Mouse (Mus musculus): Measurements from ENCODE around the gene Vmn1r2.
"Not testable (repeated sequence)": the region's sequence is repeated elsewhere in the genome, so short reads cannot be mapped to it uniquely, and the experiment has no call there.

The Vmn1r2 gene

GRCm38 (mm10) chr4:3167020-3167419, at the start of gene Vmn1r2:
Gene Vmn1r2, plus strand, starts transcription at chr4:3167320.
- DNase-seq (ENCODE audit: extremely low spot score, low spot score): not testable (repeated sequence)

- DNase-seq (ENCODE audit: extremely low spot score, low spot score): not testable (repeated sequence)
Observed at GRCm38 (mm10) chr4:3147926-3148325, 19.2 kb upstream of the Vmn1r2 start.

DNA sequence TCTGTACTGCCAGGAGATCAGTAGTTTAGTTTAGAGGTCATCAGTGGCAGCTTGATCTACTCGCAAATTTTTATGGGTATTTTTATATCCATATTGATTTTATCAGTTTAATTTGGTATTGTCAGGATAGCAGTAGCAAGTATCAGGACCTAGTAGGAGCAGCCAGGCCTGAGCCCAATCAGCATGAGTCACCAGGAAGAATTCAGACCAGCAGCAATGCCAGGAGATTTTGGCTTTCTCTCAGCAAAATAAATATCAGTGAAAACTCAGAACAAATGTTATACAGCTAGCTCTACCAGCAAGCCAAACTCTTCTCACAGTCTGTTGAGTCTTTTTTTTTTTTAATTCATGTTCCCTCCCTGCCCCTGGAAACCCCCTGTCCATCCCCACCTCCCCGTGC, 13.8 kb upstream of the Vmn1r2 start:
- DNase-seq (ENCODE audit: extremely low spot score, low spot score): not testable (repeated sequence)

GRCm38 (mm10) chr4:3164429-3164828, 2.7 kb upstream of the Vmn1r2 start:
- DNase-seq (ENCODE audit: extremely low spot score, low spot score): not testable (repeated sequence)

- no peak for DNase-seq (ENCODE audit: extremely low spot score, low spot score)
Observed at GRCm38 (mm10) chr4:3165046-3165445, 2.1 kb upstream of the Vmn1r2 start.

GRCm38 (mm10) chr4:3174586-3174985, 7.5 kb downstream of the Vmn1r2 start:
- DNase-seq (ENCODE audit: extremely low spot score, low spot score): not testable (repeated sequence)

GRCm38 (mm10) chr4:3175756-3176155, 8.6 kb downstream of the Vmn1r2 start:
- not testable (repeated sequence) for DNase-seq (ENCODE audit: extremely low spot score, low spot score)

- not testable (repeated sequence) for DNase-seq (ENCODE audit: extremely low spot score, low spot score)
Observed at GRCm38 (mm10) chr4:3176195-3176594, 9.1 kb downstream of the Vmn1r2 start.

GRCm38 (mm10) chr4:3176746-3177490, 9.8 kb downstream of the Vmn1r2 start:
- not testable (repeated sequence) for DNase-seq (ENCODE audit: extremely low spot score, low spot score)

DNA sequence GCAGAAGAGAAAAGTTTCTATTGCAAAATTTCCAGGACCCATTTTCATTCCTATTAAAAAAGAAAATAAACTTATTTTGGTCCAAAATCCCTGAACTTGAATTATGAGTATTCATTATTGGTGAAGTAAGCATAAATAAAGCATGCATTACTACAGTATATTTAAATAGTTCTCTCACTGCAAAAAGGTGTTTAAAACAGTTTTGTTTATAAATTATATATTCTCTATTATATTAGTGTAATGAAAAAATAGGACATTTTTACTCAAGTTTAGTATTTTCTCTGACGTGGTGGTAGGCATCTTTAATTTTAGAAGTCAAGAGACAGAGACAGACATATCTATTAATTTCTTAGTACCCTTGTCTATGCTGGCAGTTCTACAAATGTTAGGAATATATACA, 18.1 kb downstream of the Vmn1r2 start, which contains the start of gene Vmn1r3:
Gene Vmn1r3, minus strand, starts transcription at position 101 of the 400 bp plus-strand sequence.
- DNase-seq (ENCODE audit: extremely low spot score, low spot score): not testable (repeated sequence)

DNA sequence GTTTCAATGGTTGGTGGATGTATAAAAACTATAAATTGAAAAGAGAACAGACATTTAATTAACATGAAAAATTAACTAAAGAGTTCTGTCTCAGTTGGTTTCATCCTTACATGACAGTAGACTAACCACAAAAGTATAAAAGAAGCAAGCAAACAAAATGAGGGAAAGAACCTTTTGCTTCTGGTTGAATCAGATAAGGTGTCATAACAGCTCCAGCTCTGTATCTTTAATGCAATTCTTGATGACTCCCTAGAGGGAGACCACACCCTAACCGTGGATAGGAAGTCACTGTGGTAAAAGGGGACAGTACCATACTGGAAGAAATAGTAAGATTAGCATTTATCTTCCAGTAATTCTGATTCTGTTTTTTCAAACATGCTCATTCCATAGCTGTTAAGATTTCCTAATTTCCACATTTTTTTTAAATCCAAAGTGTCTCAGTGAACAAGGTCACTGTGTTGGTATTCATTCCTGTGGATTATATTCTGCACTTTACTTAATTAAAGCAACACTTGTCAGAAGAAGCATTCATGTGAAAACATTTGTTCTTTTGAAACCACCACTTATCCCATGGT, 42.6 kb downstream of the Vmn1r2 start:
- not testable (repeated sequence) for DNase-seq (ENCODE audit: extremely low spot score, low spot score)

DNA sequence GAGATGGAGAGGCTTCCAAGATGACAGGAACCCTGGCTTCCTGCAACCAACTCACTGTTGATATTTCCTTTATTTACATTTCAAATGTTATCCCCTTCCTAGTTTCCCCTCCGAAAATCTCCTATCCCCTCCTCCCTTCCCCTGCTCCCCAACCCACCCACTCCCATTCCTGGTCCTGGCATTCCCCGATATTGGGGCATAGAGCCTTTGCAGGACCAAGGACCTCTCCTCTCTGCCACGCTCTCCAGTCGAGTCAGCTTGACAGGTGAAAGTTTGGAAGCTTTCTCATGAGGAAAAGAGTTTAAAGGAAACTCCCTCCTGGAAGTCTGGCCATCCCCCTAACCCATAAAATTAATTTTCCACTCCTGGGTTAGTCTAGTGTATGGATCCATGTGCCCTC, 46.2 kb downstream of the Vmn1r2 start:
- DNase-seq (ENCODE audit: extremely low spot score, low spot score): not testable (repeated sequence)

DNA sequence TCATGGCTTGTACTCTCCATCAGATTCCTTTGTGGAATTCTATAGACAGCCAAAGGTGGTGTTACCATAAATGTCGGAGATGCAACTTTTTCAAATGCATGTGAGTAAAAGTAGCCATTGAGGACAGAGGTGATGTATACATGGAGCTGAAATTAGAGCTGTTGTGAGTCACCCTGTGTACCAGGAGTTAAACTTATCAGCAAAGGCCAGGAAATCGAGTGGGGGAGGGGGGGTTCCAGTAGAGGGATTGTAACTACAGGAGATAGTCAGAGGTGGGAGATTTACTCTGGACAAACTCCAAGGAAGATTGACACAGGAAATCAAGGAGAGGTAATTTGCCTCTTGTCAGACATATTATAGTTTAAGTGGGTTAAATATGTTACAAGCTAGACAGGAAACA, 49.3 kb downstream of the Vmn1r2 start:
- DNase-seq (ENCODE audit: extremely low spot score, low spot score): not testable (repeated sequence)

Data from neural tube, embryonic 10.5 days (tissue).